Mouse (Mus musculus) stomach, postnatal 0 days (tissue): ENCODE measurements around the gene Shisal2a.

ENCODE experiments used
- CTCF ChIP-seq: IDR thresholded peaks from 2 replicates; pipeline ENCODE4 v1.5.1; 2016; ENCODE audit warnings: antibody characterized with exemption, low read depth, mild to moderate bottlenecking, moderate library complexity
- EP300 ChIP-seq: optimal IDR thresholded peaks from 2 replicates; pipeline ENCODE3; 2016; ENCODE audit warnings: antibody characterized with exemption

DNA sequence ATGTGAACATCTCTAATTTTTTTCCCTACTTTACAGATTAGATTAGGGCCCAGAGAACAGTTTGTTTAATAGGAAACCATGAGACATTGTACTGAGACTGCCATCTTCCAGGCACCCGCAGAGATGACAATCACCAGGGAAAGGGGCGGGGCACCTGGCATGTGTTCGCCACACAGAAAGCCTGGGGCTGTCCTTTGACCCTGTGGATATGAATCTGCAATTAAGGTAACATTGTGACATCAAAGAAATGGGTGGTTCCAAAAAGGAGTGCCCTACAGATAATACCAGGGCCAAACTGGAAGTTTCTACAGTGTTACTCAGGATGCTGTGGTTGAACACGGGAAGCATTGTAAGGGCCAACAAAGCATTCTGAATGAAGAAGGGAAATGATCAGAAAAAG is 12.7 kb downstream of the Shisal2a start:
- TF ChIP-seq CTCF (no peak), EP300 (no peak)
